Mouse (Mus musculus) heart, postnatal 0 days (tissue): ENCODE data around the gene Sepsecs.

Experiments
- CTCF ChIP-seq: IDR thresholded peaks from 2 replicates; pipeline ENCODE4 v1.5.1; 2016; ENCODE audit warnings: antibody characterized with exemption, control low read depth, low read depth
- EP300 ChIP-seq: IDR thresholded peaks from 2 replicates; pipeline ENCODE4 v1.6.1; 2016; ENCODE audit warnings: antibody characterized with exemption, low read depth

- TF ChIP-seq CTCF (no peak), EP300 (no peak)
These were observed 2.7 kb downstream of the Sepsecs start for GRCm38 (mm10) chr5:52666766-52667165.
